Mouse (Mus musculus): ENCODE results near the gene Rims1. TPM values are rescaled to one million over a fixed set of nuclear protein-coding genes. Genes with fewer than 3 reads are reported as not detected.
A peak's percentile ranks its signal among the peaks of the same experiment; 100 is the strongest.

The Rims1 gene
- polyA plus RNA-seq, 1 experiment from 2014 or later: 10.9 TPM

- Histone ChIP-seq H3K9me3 (replicated peaks; ENCODE audit: control insufficient read depth, low read length) (no peaks in the 10 kb centered on the region), H3K4me3 (replicated peaks; ENCODE audit: low read length) (no peak overlapping the region), H3K36me3 (ENCODE audit: control insufficient read depth, insufficient read depth, low read length) (no peaks in the 10 kb centered on the region), H3K4me2 (ENCODE audit: low read depth, low read length) (no peak overlapping the region), H3K9ac (ENCODE audit: low read length) (no peak overlapping the region), H3K27ac (ENCODE audit: low read length) (no peak overlapping the region), H3K4me1 (ENCODE audit: control insufficient read depth, insufficient read depth, low read length) (no peaks in the 10 kb centered on the region), H3K27me3 (ENCODE audit: control insufficient read depth, insufficient read depth, low read length) (no peaks in the 10 kb centered on the region)
- ATAC-seq (ENCODE audit: insufficient read depth, low FRiP score): no peak
- WGBS: 79% methylated on average over 7 of the region's 7 CpGs
Observed at GRCm38 (mm10) chr1:22410173-22410572, 395.6 kb downstream of the Rims1 start.

- Histone ChIP-seq H3K4me3 (replicated peaks; ENCODE audit: low read length) (no peak overlapping the region), H3K4me1 (ENCODE audit: control insufficient read depth, insufficient read depth, low read length) (no peaks in the 10 kb centered on the region), H3K9me3 (replicated peaks; ENCODE audit: control insufficient read depth, low read length) (no peaks in the 10 kb centered on the region), H3K4me2 (ENCODE audit: low read depth, low read length) (no peak overlapping the region), H3K9ac (ENCODE audit: low read length) (no peak overlapping the region), H3K27ac (ENCODE audit: low read length) (no peak overlapping the region), H3K36me3 (ENCODE audit: control insufficient read depth, insufficient read depth, low read length) (no peaks in the 10 kb centered on the region), H3K27me3 (ENCODE audit: control insufficient read depth, insufficient read depth, low read length) (no peaks in the 10 kb centered on the region)
- ATAC-seq (ENCODE audit: insufficient read depth, low FRiP score): no peak
- WGBS: 69% methylated on average over 3 of the region's 3 CpGs
Observed at GRCm38 (mm10) chr1:22386361-22386760, 419.4 kb downstream of the Rims1 start.

- no peaks in the 10 kb centered on the region for H3K36me3 ChIP-seq (ENCODE audit: control insufficient read depth, insufficient read depth, low read length)
- H3K4me2 ChIP-seq (ENCODE audit: low read depth, low read length): no peak overlapping the region
- no peak overlapping the region for H3K9ac ChIP-seq (ENCODE audit: low read length)
- no peaks in the 10 kb centered on the region for H3K27me3 ChIP-seq (ENCODE audit: control insufficient read depth, insufficient read depth, low read length)
- no peak overlapping the region for H3K27ac ChIP-seq (ENCODE audit: low read length)
- WGBS: 74% methylated on average over 5 of the region's 5 CpGs
- H3K4me1 ChIP-seq (ENCODE audit: control insufficient read depth, insufficient read depth, low read length): no peaks in the 10 kb centered on the region
- H3K9me3 ChIP-seq (replicated peaks; ENCODE audit: control insufficient read depth, low read length): no peaks in the 10 kb centered on the region
- ATAC-seq (ENCODE audit: insufficient read depth, low FRiP score): no peak
- H3K4me3 ChIP-seq (replicated peaks; ENCODE audit: low read length): no peak overlapping the region
Observed at GRCm38 (mm10) chr1:22377652-22378051, 428.1 kb downstream of the Rims1 start.

- Histone ChIP-seq H3K36me3 (ENCODE audit: control insufficient read depth, insufficient read depth, low read length) (no peaks in the 10 kb centered on the region), H3K9ac (ENCODE audit: low read length) (no peak overlapping the region), H3K27me3 (ENCODE audit: control insufficient read depth, insufficient read depth, low read length) (no peaks in the 10 kb centered on the region), H3K27ac (ENCODE audit: low read length) (no peak overlapping the region), H3K4me1 (ENCODE audit: control insufficient read depth, insufficient read depth, low read length) (no peaks in the 10 kb centered on the region), H3K4me3 (replicated peaks; ENCODE audit: low read length) (no peak overlapping the region), H3K4me2 (ENCODE audit: low read depth, low read length) (no peak overlapping the region), H3K9me3 (replicated peaks; ENCODE audit: control insufficient read depth, low read length) (no peaks in the 10 kb centered on the region)
- ATAC-seq (ENCODE audit: insufficient read depth, low FRiP score): no peak
- WGBS: 57% methylated on average over 6 of the region's 6 CpGs
Observed at GRCm38 (mm10) chr1:22377062-22377461, 428.7 kb downstream of the Rims1 start.

GRCm38 (mm10) chr1:22356209-22356608 lies 449.6 kb downstream of the Rims1 start:
- WGBS: 76% methylated on average over 2 of the region's 2 CpGs
- Histone ChIP-seq H3K27ac (ENCODE audit: low read length) (no peak overlapping the region), H3K4me3 (replicated peaks; ENCODE audit: low read length) (no peak overlapping the region), H3K9me3 (replicated peaks; ENCODE audit: control insufficient read depth, low read length) (no peaks in the 10 kb centered on the region), H3K36me3 (ENCODE audit: control insufficient read depth, insufficient read depth, low read length) (no peaks in the 10 kb centered on the region), H3K9ac (ENCODE audit: low read length) (no peak overlapping the region), H3K4me1 (ENCODE audit: control insufficient read depth, insufficient read depth, low read length) (no peaks in the 10 kb centered on the region), H3K4me2 (ENCODE audit: low read depth, low read length) (no peak overlapping the region), H3K27me3 (ENCODE audit: control insufficient read depth, insufficient read depth, low read length) (no peaks in the 10 kb centered on the region)
- ATAC-seq (ENCODE audit: insufficient read depth, low FRiP score): no peak

- H3K27ac ChIP-seq (ENCODE audit: low read length): no peak overlapping the region
- 74% methylated on average over 4 of the region's 4 CpGs for WGBS
- no peak overlapping the region for H3K9ac ChIP-seq (ENCODE audit: low read length)
- no peaks in the 10 kb centered on the region for H3K4me1 ChIP-seq (ENCODE audit: control insufficient read depth, insufficient read depth, low read length)
- H3K4me3 ChIP-seq (replicated peaks; ENCODE audit: low read length): no peak overlapping the region
- H3K4me2 ChIP-seq (ENCODE audit: low read depth, low read length): no peak overlapping the region
- ATAC-seq (ENCODE audit: insufficient read depth, low FRiP score): no peak
- no peaks in the 10 kb centered on the region for H3K36me3 ChIP-seq (ENCODE audit: control insufficient read depth, insufficient read depth, low read length)
- no peaks in the 10 kb centered on the region for H3K9me3 ChIP-seq (replicated peaks; ENCODE audit: control insufficient read depth, low read length)
- no peaks in the 10 kb centered on the region for H3K27me3 ChIP-seq (ENCODE audit: control insufficient read depth, insufficient read depth, low read length)
Observed at GRCm38 (mm10) chr1:22353687-22354086, 452.1 kb downstream of the Rims1 start.

- H3K27me3 ChIP-seq (ENCODE audit: control insufficient read depth, insufficient read depth, low read length): no peaks in the 10 kb centered on the region
- no peaks in the 10 kb centered on the region for H3K36me3 ChIP-seq (ENCODE audit: control insufficient read depth, insufficient read depth, low read length)
- no peak overlapping the region for H3K4me3 ChIP-seq (replicated peaks; ENCODE audit: low read length)
- 49% methylated on average over 9 of the region's 9 CpGs for WGBS
- no peaks in the 10 kb centered on the region for H3K4me1 ChIP-seq (ENCODE audit: control insufficient read depth, insufficient read depth, low read length)
- ATAC-seq (ENCODE audit: insufficient read depth, low FRiP score): peak; percentile 68; the same call in 1 of the 2 replicates
- H3K27ac ChIP-seq (ENCODE audit: low read length): no peak overlapping the region
- H3K4me2 ChIP-seq (ENCODE audit: low read depth, low read length): no peak overlapping the region
- no peaks in the 10 kb centered on the region for H3K9me3 ChIP-seq (replicated peaks; ENCODE audit: control insufficient read depth, low read length)
- no peak overlapping the region for H3K9ac ChIP-seq (ENCODE audit: low read length)
Observed at GRCm38 (mm10) chr1:22338914-22339313, 466.9 kb downstream of the Rims1 start.

GRCm38 (mm10) chr1:22320941-22321676 lies 484.7 kb downstream of the Rims1 start:
- Histone ChIP-seq H3K4me1 (ENCODE audit: control insufficient read depth, insufficient read depth, low read length) (peaks cover under 1% of the 10 kb centered on the region; the same call in 1 of the 2 replicates), H3K27me3 (ENCODE audit: control insufficient read depth, insufficient read depth, low read length) (no peaks in the 10 kb centered on the region)
- 62% methylated on average over 6 of the region's 6 CpGs for WGBS

GRCm38 (mm10) chr1:22315537-22315936 lies 490.3 kb downstream of the Rims1 start:
- peak overlapping the region; percentile 8 for H3K4me3 ChIP-seq (replicated peaks; ENCODE audit: low read length)

More at GRCm38 (mm10) chr1:22320941-22321676, 484.7 kb downstream of the Rims1 start:
- ATAC-seq (ENCODE audit: insufficient read depth, low FRiP score): no peak
- H3K9ac ChIP-seq (ENCODE audit: low read length): no peak overlapping the region
- H3K27ac ChIP-seq (ENCODE audit: low read length): no peak overlapping the region
- H3K9me3 ChIP-seq (replicated peaks; ENCODE audit: control insufficient read depth, low read length): no peaks in the 10 kb centered on the region
- no peaks in the 10 kb centered on the region for H3K36me3 ChIP-seq (ENCODE audit: control insufficient read depth, insufficient read depth, low read length)
- no peak overlapping the region for H3K4me3 ChIP-seq (replicated peaks; ENCODE audit: low read length)
- H3K4me2 ChIP-seq (ENCODE audit: low read depth, low read length): no peak overlapping the region

More at GRCm38 (mm10) chr1:22315537-22315936, 490.3 kb downstream of the Rims1 start:
- Histone ChIP-seq H3K27me3 (ENCODE audit: control insufficient read depth, insufficient read depth, low read length) (no peaks in the 10 kb centered on the region), H3K9ac (ENCODE audit: low read length) (0 out of 2 replicates have a peak overlapping the region, but pooled peaks have one; percentile 21), H3K9me3 (replicated peaks; ENCODE audit: control insufficient read depth, low read length) (no peaks in the 10 kb centered on the region), H3K27ac (ENCODE audit: low read length) (no peak overlapping the region), H3K36me3 (ENCODE audit: control insufficient read depth, insufficient read depth, low read length) (no peaks in the 10 kb centered on the region), H3K4me1 (ENCODE audit: control insufficient read depth, insufficient read depth, low read length) (peaks cover 5% of the 10 kb centered on the region; the same call in 1 of the 2 replicates), H3K4me2 (ENCODE audit: low read depth, low read length) (0 out of 2 replicates have a peak overlapping the region, but pooled peaks have one; percentile 19)
- ATAC-seq (ENCODE audit: insufficient read depth, low FRiP score): no peak
- WGBS: 26% methylated on average over 2 of the region's 2 CpGs
